Mouse (Mus musculus): Measurements from ENCODE around the gene Ece1. TPM values are rescaled to one million over a fixed set of nuclear protein-coding genes. Genes with fewer than 3 reads are reported as not detected.
"Not testable (repeated sequence)": the region's sequence is repeated elsewhere in the genome, so short reads cannot be mapped to it uniquely, and the experiment has no call there.

Gene Ece1
- polyA plus RNA-seq, 1 experiment: 65.4 TPM

- no peak for TF ChIP-seq CTCF (IDR thresholded peaks at IDR 0.05; ENCODE audit: borderline replicate concordance, insufficient read depth, low read length)
- no peak for TF ChIP-seq POLR2A (IDR thresholded peaks at IDR 0.05; ENCODE audit: low read depth, low read length)
Observed at GRCm38 (mm10) chr4:137824881-137825280, 37.2 kb upstream of the Ece1 start.

GRCm38 (mm10) chr4:137830380-137830779 is 31.7 kb upstream of the Ece1 start:
- H3K27ac ChIP-seq (ENCODE audit: insufficient read depth, low read length): no peak overlapping the region
- H3K4me1 ChIP-seq (ENCODE audit: control insufficient read depth, insufficient read depth, low read length): no peaks in the 10 kb centered on the region
- TF ChIP-seq POLR2A (IDR thresholded peaks at IDR 0.05; ENCODE audit: low read depth, low read length): no peak
- TF ChIP-seq CTCF (IDR thresholded peaks at IDR 0.05; ENCODE audit: borderline replicate concordance, insufficient read depth, low read length): no peak
- no peak overlapping the region for H3K4me3 ChIP-seq (ENCODE audit: insufficient read depth, low read length)

More at GRCm38 (mm10) chr4:137824881-137825280, 37.2 kb upstream of the Ece1 start:
- Histone ChIP-seq H3K4me3 (ENCODE audit: insufficient read depth, low read length) (no peak overlapping the region), H3K27ac (ENCODE audit: insufficient read depth, low read length) (no peak overlapping the region), H3K4me1 (ENCODE audit: control insufficient read depth, insufficient read depth, low read length) (no peaks in the 10 kb centered on the region)

- TF ChIP-seq POLR2A (IDR thresholded peaks at IDR 0.05; ENCODE audit: low read depth, low read length): no peak
- no peak for TF ChIP-seq CTCF (IDR thresholded peaks at IDR 0.05; ENCODE audit: borderline replicate concordance, insufficient read depth, low read length)
- Histone ChIP-seq H3K4me1 (ENCODE audit: control insufficient read depth, insufficient read depth, low read length) (no peaks in the 10 kb centered on the region), H3K27ac (ENCODE audit: insufficient read depth, low read length) (no peak overlapping the region), H3K4me3 (ENCODE audit: insufficient read depth, low read length) (no peak overlapping the region)
Observed at GRCm38 (mm10) chr4:137831598-137831997, 30.4 kb upstream of the Ece1 start.

- peak; percentile 92; the same call in 1 of the 2 replicates for TF ChIP-seq CTCF (IDR thresholded peaks at IDR 0.05; ENCODE audit: borderline replicate concordance, insufficient read depth, low read length)
- TF ChIP-seq POLR2A (IDR thresholded peaks at IDR 0.05; ENCODE audit: low read depth, low read length): no peak
- H3K4me3 ChIP-seq (ENCODE audit: insufficient read depth, low read length): no peak overlapping the region
- H3K4me1 ChIP-seq (ENCODE audit: control insufficient read depth, insufficient read depth, low read length): no peaks in the 10 kb centered on the region
- no peak overlapping the region for H3K27ac ChIP-seq (ENCODE audit: insufficient read depth, low read length)
Observed at GRCm38 (mm10) chr4:137835624-137836337, 26.3 kb upstream of the Ece1 start.

- Histone ChIP-seq H3K27ac (ENCODE audit: insufficient read depth, low read length) (no peak overlapping the region), H3K4me1 (ENCODE audit: control insufficient read depth, insufficient read depth, low read length) (no peaks in the 10 kb centered on the region), H3K4me3 (ENCODE audit: insufficient read depth, low read length) (no peak overlapping the region)
- TF ChIP-seq POLR2A (IDR thresholded peaks at IDR 0.05; ENCODE audit: low read depth, low read length): no peak
- no peak for TF ChIP-seq CTCF (IDR thresholded peaks at IDR 0.05; ENCODE audit: borderline replicate concordance, insufficient read depth, low read length)
Observed at GRCm38 (mm10) chr4:137836741-137837140, 25.3 kb upstream of the Ece1 start.

GRCm38 (mm10) chr4:137837792-137838191 is 24.2 kb upstream of the Ece1 start:
- TF ChIP-seq POLR2A (IDR thresholded peaks at IDR 0.05; ENCODE audit: low read depth, low read length): no peak
- TF ChIP-seq CTCF (IDR thresholded peaks at IDR 0.05; ENCODE audit: borderline replicate concordance, insufficient read depth, low read length): no peak
- Histone ChIP-seq H3K4me3 (ENCODE audit: insufficient read depth, low read length) (no peak overlapping the region), H3K4me1 (ENCODE audit: control insufficient read depth, insufficient read depth, low read length) (no peaks in the 10 kb centered on the region), H3K27ac (ENCODE audit: insufficient read depth, low read length) (no peak overlapping the region)

- Histone ChIP-seq H3K4me1 (ENCODE audit: control insufficient read depth, insufficient read depth, low read length) (no peaks in the 10 kb centered on the region), H3K4me3 (ENCODE audit: insufficient read depth, low read length) (no peak overlapping the region), H3K27ac (ENCODE audit: insufficient read depth, low read length) (no peak overlapping the region)
- TF ChIP-seq POLR2A (IDR thresholded peaks at IDR 0.05; ENCODE audit: low read depth, low read length): no peak
- no peak for TF ChIP-seq CTCF (IDR thresholded peaks at IDR 0.05; ENCODE audit: borderline replicate concordance, insufficient read depth, low read length)
Observed at GRCm38 (mm10) chr4:137838791-137839190, 23.2 kb upstream of the Ece1 start.

- TF ChIP-seq CTCF (IDR thresholded peaks at IDR 0.05; ENCODE audit: borderline replicate concordance, insufficient read depth, low read length) (no peak), POLR2A (IDR thresholded peaks at IDR 0.05; ENCODE audit: low read depth, low read length) (no peak)
- H3K27ac ChIP-seq (ENCODE audit: insufficient read depth, low read length): no peak overlapping the region
- no peak overlapping the region for H3K4me3 ChIP-seq (ENCODE audit: insufficient read depth, low read length)
- no peaks in the 10 kb centered on the region for H3K4me1 ChIP-seq (ENCODE audit: control insufficient read depth, insufficient read depth, low read length)
Observed at GRCm38 (mm10) chr4:137839452-137839851, 22.6 kb upstream of the Ece1 start.

- no peak overlapping the region for H3K27ac ChIP-seq (ENCODE audit: insufficient read depth, low read length)
- TF ChIP-seq CTCF (IDR thresholded peaks at IDR 0.05; ENCODE audit: borderline replicate concordance, insufficient read depth, low read length) (peak; percentile 94), POLR2A (IDR thresholded peaks at IDR 0.05; ENCODE audit: low read depth, low read length) (no peak)
- H3K4me3 ChIP-seq (ENCODE audit: insufficient read depth, low read length): no peak overlapping the region
- no peaks in the 10 kb centered on the region for H3K4me1 ChIP-seq (ENCODE audit: control insufficient read depth, insufficient read depth, low read length)
Observed at GRCm38 (mm10) chr4:137844656-137845055, 17.4 kb upstream of the Ece1 start.

GRCm38 (mm10) chr4:137847651-137848050 is 14.4 kb upstream of the Ece1 start:
- H3K4me3 ChIP-seq (ENCODE audit: insufficient read depth, low read length); H3K27ac ChIP-seq (ENCODE audit: insufficient read depth, low read length); H3K4me1 ChIP-seq (ENCODE audit: control insufficient read depth, insufficient read depth, low read length): not testable (repeated sequence)

Measured in embryonic fibroblast, embryonic 13.5 days (primary cell).